Mouse (Mus musculus) embryonic facial prominence, embryonic 11.5 days (tissue): ENCODE results near the gene Syne3. TPM values are rescaled to one million over a fixed set of nuclear protein-coding genes. Genes with fewer than 3 reads are reported as not detected.

Source experiments
- ATAC-seq: fragments of 200-750 bp; cut with Nextera tagmentation; replicated peaks from 2 replicates; pipeline ENCODE4 v1.8.0; 2017; ENCODE audit warnings: low read depth; ENCODE audit not compliant: insufficient number of reproducible peaks, low FRiP score, low TSS enrichment
- DNase-seq: peaks from one replicate; pipeline ENCODE4 v3.0.0-alpha.2; 2015; ENCODE audit warnings: low spot score
- H3K27ac ChIP-seq: fragments of 300-500 bp; sonication (generic); replicated peaks from 2 replicates; pipeline ENCODE4 v1.5.1; 2014; ENCODE audit warnings: mild to moderate bottlenecking, low read depth, low read length, control low read depth
- H3K27me3 ChIP-seq: fragments of 300-500 bp; sonication (generic); 2 replicates; pipeline ENCODE4 v1.6.1; 2014; ENCODE audit warnings: mild to moderate bottlenecking, low read length, moderate library complexity, mixed read lengths; ENCODE audit not compliant: control insufficient read depth, insufficient read depth
- H3K36me3 ChIP-seq: fragments of 300-500 bp; sonication (generic); replicated peaks from 2 replicates; pipeline ENCODE4 v1.6.1; 2014; ENCODE audit warnings: low read depth, mild to moderate bottlenecking, low read length, moderate library complexity, mixed read lengths; ENCODE audit not compliant: control insufficient read depth, insufficient read depth
- H3K4me1 ChIP-seq: fragments of 300-500 bp; sonication (generic); 2 replicates; pipeline ENCODE4 v1.6.1; 2014; ENCODE audit warnings: low read length, mixed read lengths; ENCODE audit not compliant: control insufficient read depth, insufficient read depth
- H3K4me2 ChIP-seq: fragments of 300-500 bp; sonication (generic); 2 replicates; pipeline ENCODE4 v1.6.1; 2014; ENCODE audit warnings: low read depth, mild to moderate bottlenecking, control low read depth, low read length, moderate library complexity
- H3K4me3 ChIP-seq: fragments of 300-500 bp; sonication (generic); 2 replicates; pipeline ENCODE4 v1.5.1; 2014; ENCODE audit warnings: low read depth, low read length, control low read depth
- H3K9ac ChIP-seq: fragments of 300-500 bp; sonication (generic); replicated peaks from 2 replicates; pipeline ENCODE4 v1.6.1; 2014; ENCODE audit warnings: mild to moderate bottlenecking, control low read depth, low read length
- H3K9me3 ChIP-seq: fragments of 300-500 bp; sonication (generic); replicated peaks from 2 replicates; pipeline ENCODE4 v1.6.1; 2016; ENCODE audit warnings: mild to moderate bottlenecking, low read length, inconsistent platforms, mixed read lengths; ENCODE audit not compliant: control insufficient read depth
- WGBS: fragments of 180-500 bp; shearing (Covaris S2); extraction: QIAGEN DNeasy Blood & Tissue Kit; methylation state at CpG from one replicate; pipeline ENCODE4 v1.1.7; 2014; 5-methylcytosine and 5-hydroxymethylcytosine counted together
- polyA plus RNA-seq: library from polyadenylated mRNA; unstranded; fragments of >200 nt; fragmentation: Nextera tagmentation; extraction: Ambion mirVana; gene quantifications from 2 replicates; pipeline ENCODE4 v1.2.1, GENCODE M21; 2014

Syne3 gene
- polyA plus RNA-seq: 0.08 and 0.39 TPM in 2 replicates

GRCm38 (mm10) chr12:105009370-105010212 lies at the start of gene Syne3:
Syne3 (minus strand) TSS chr12:105009809.
- Histone ChIP-seq H3K36me3 (no peaks in the 10 kb centered on the region), H3K4me2 (peak within 1 kb of the TSS; percentile 97), H3K4me3 (peak within 1 kb of the TSS; percentile 64), H3K27me3 (peaks cover 21% of the 10 kb centered on the region), H3K4me1 (peaks cover 12% of the 10 kb centered on the region), H3K9me3 (no peaks in the 10 kb centered on the region), H3K9ac (peak within 1 kb of the TSS; percentile 56), H3K27ac (no peak within 1 kb of the TSS)
- peak; percentile 71 for ATAC-seq
- peak; percentile 50 for DNase-seq
- WGBS: under 1% methylated on average over 58 of the region's 66 CpGs

GRCm38 (mm10) chr12:105055308-105055707 lies 45.7 kb upstream of the Syne3 start:
- H3K9me3 ChIP-seq: no peaks in the 10 kb centered on the region
- no peak overlapping the region for H3K4me3 ChIP-seq
- DNase-seq (no peak), ATAC-seq (no peak)
- H3K27ac ChIP-seq: no peak overlapping the region
- H3K27me3 ChIP-seq: no peaks in the 10 kb centered on the region
- no peaks in the 10 kb centered on the region for H3K36me3 ChIP-seq
- WGBS: 79% methylated on average over 6 of the region's 6 CpGs
- no peak overlapping the region for H3K4me2 ChIP-seq
- H3K4me1 ChIP-seq: no peaks in the 10 kb centered on the region
- H3K9ac ChIP-seq: no peak overlapping the region

DNA sequence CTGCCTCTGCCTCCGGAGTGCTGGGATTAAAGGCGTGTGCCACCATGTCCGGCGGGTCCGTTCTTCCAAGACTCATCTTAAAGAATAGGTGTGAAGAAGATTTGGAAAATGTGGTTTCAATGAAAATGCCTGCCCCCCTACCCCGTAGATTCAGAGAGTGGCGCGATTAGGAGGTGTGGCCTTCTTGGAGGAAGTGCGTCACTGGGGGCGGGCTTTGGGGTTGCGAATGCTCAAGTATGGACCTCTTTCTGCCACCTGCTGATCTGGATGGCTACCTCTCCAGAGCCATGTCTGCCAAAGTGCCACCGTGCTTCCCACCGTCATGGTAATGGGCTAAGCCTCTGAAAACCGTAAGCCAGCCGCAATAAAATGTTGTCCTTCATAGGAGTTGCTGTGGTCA lies 44.4 kb upstream of the Syne3 start:
- Histone ChIP-seq H3K4me1 (no peaks in the 10 kb centered on the region), H3K36me3 (no peaks in the 10 kb centered on the region), H3K9me3 (no peaks in the 10 kb centered on the region), H3K4me3 (no peak overlapping the region), H3K4me2 (no peak overlapping the region), H3K27ac (no peak overlapping the region), H3K9ac (no peak overlapping the region), H3K27me3 (no peaks in the 10 kb centered on the region)
- ATAC-seq: no peak
- WGBS: 95% methylated on average over 15 of the region's 15 CpGs
- DNase-seq: no peak

DNA sequence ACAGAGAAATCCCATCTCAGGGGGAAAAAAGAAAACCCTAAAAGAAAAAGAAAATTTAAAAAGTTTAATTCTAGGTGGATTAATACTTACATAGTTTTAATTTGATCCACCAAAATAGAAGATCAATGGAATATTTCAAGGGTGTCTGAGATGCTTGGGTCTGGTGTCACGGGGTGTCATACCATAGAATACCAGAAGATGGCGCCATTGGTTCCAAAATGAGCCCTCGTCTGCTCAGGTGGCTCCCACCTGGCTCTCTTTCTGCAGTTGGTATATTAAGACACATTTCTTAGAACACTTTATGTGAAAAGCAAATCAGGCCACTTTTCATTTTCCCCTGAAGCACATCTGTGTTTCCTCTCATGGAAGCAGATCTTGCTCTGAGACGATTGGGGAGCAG lies 41.3 kb upstream of the Syne3 start:
- DNase-seq (peak; percentile 75), ATAC-seq (no peak)
- Histone ChIP-seq H3K27ac (no peak overlapping the region), H3K27me3 (no peaks in the 10 kb centered on the region), H3K4me1 (no peaks in the 10 kb centered on the region), H3K4me3 (no peak overlapping the region), H3K9ac (no peak overlapping the region), H3K9me3 (no peaks in the 10 kb centered on the region), H3K36me3 (no peaks in the 10 kb centered on the region), H3K4me2 (no peak overlapping the region)
- 12% methylated on average over 4 of the region's 4 CpGs for WGBS

- H3K4me3 ChIP-seq: no peak overlapping the region
- no peak overlapping the region for H3K9ac ChIP-seq
- 76% methylated on average over 12 of the region's 12 CpGs for WGBS
- no peak for ATAC-seq
- no peak overlapping the region for H3K4me2 ChIP-seq
- no peaks in the 10 kb centered on the region for H3K4me1 ChIP-seq
- H3K9me3 ChIP-seq: no peaks in the 10 kb centered on the region
- H3K36me3 ChIP-seq: no peaks in the 10 kb centered on the region
- DNase-seq: no peak
- H3K27ac ChIP-seq: no peak overlapping the region
- H3K27me3 ChIP-seq: no peaks in the 10 kb centered on the region
Measured at GRCm38 (mm10) chr12:105049813-105050212, 40.2 kb upstream of the Syne3 start.

- WGBS: 72% methylated on average over 17 of the region's 17 CpGs
- DNase-seq: no peak
- no peak for ATAC-seq
Measured at GRCm38 (mm10) chr12:105048301-105048863, 38.8 kb upstream of the Syne3 start.

DNA sequence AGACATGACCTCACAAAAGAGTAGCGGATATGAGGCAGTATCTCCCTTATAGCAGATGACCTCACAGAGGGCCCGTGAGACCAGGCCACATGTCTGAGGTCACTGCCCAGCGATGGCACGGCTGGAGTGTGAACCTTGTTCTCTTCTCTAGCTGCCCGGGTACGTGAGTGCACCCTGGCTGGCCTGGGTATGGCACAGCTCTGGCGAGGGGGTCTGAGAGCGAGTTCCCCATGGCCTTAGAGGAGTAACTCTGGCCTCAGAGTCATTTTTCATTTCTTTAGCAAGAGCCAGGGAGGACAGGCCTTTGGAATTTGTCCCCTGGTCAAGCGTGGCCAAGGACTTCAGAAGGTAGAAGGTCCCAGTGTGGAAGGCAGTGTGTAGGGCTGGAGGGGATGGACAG lies 35.2 kb upstream of the Syne3 start:
- no peak overlapping the region for H3K4me3 ChIP-seq
- no peaks in the 10 kb centered on the region for H3K9me3 ChIP-seq
- 88% methylated on average over 9 of the region's 9 CpGs for WGBS
- no peak overlapping the region for H3K4me2 ChIP-seq
- no peak for ATAC-seq
- H3K4me1 ChIP-seq: no peaks in the 10 kb centered on the region
- H3K27me3 ChIP-seq: no peaks in the 10 kb centered on the region
- no peaks in the 10 kb centered on the region; the same call in none of the 2 replicates for H3K36me3 ChIP-seq
- no peak overlapping the region for H3K9ac ChIP-seq
- no peak for DNase-seq
- no peak overlapping the region for H3K27ac ChIP-seq

More at GRCm38 (mm10) chr12:105048301-105048863, 38.8 kb upstream of the Syne3 start:
- Histone ChIP-seq H3K36me3 (no peaks in the 10 kb centered on the region), H3K4me2 (no peak overlapping the region), H3K4me3 (no peak overlapping the region), H3K27ac (no peak overlapping the region), H3K9ac (no peak overlapping the region), H3K9me3 (no peaks in the 10 kb centered on the region), H3K4me1 (no peaks in the 10 kb centered on the region), H3K27me3 (no peaks in the 10 kb centered on the region)

GRCm38 (mm10) chr12:105043081-105043480 lies 33.5 kb upstream of the Syne3 start:
- no peak for ATAC-seq
- Histone ChIP-seq H3K27me3 (no peaks in the 10 kb centered on the region), H3K27ac (no peak overlapping the region), H3K4me1 (no peaks in the 10 kb centered on the region), H3K36me3 (no peaks in the 10 kb centered on the region; the same call in none of the 2 replicates), H3K9ac (no peak overlapping the region), H3K4me3 (no peak overlapping the region), H3K4me2 (no peak overlapping the region), H3K9me3 (no peaks in the 10 kb centered on the region)
- DNase-seq: no peak
- WGBS: 77% methylated on average over 5 of the region's 5 CpGs
